Mouse (Mus musculus) gastrocnemius, postnatal 10 days (tissue): ENCODE measurements around the gene RPS10-NUDT3. TPM values are rescaled to one million over a fixed set of nuclear protein-coding genes. Genes with fewer than 3 reads are reported as not detected.
A peak's percentile ranks its signal among the peaks of the same experiment; 100 is the strongest.

ENCODE experiments used
- DNase-seq: peaks from one replicate; pipeline ENCODE4 v3.0.0; 2021; ENCODE audit warnings: mixed read lengths
- total RNA-seq, 2 experiments: library from RNA; stranded (reverse); gene quantifications; 2 replicates each; pipeline ENCODE4 v1.2.3; 2021

Gene RPS10-NUDT3
- total RNA-seq, 2 experiments from 2014 or later = not detected

DNA sequence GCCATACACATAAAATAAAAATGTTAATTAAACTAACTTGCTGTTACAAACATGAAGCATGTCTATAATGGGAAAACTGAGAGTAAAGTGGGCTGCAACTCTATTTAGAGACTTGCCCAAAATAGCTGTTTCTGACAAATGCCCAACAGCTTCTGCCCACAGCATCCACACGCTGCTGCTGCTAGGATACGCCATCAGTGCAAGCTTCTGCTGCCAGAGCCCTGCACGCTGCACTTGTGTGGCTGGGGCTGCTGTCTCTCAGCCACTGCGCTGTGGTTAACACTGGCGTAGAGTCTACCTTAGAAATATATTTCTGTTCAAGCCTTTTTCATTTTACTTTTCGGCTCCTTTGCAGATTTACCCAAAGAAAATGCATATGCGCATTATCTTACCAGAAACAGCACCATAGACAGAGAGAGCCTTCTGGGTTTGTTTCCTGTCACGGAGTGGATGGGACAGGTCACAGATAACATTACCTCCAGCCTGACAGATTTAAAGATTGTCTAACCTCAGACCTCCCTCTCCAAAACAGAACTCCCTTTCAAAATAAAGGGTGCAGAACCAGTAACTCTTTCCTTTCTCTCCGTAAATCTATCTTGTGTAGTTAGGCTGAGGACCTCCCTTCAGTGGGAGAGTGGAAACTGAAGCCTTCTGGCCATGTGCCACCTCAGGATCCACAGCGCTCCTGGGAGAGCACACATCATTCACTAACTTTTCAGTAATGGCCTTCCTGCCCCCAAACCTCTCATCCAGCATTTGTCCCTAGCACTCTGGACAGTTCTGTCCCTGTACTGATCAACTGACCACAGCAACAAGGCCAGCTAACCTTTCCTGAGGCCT is 24.1 kb downstream of the RPS10-NUDT3 start:
- DNase-seq = no peak

DNA sequence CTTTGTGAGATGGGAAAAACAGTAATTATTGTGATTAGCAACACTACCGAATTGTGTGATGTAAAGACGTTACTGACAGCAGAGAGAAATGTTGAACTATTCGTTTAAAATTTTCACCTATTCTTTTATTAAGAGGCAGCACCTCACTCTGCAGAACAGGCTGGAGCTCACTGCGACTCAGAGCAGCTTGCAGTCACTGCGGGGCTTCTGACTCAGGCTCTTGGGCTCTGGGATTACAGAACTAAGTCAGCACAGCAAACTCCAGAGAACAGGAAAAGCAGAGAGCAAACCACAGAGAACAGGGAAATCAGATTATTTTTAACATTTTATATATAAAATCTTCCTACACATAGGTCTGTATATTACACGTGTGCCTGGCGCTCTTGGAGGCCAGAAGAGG is 25.4 kb downstream of the RPS10-NUDT3 start:
- DNase-seq = no peak

DNA sequence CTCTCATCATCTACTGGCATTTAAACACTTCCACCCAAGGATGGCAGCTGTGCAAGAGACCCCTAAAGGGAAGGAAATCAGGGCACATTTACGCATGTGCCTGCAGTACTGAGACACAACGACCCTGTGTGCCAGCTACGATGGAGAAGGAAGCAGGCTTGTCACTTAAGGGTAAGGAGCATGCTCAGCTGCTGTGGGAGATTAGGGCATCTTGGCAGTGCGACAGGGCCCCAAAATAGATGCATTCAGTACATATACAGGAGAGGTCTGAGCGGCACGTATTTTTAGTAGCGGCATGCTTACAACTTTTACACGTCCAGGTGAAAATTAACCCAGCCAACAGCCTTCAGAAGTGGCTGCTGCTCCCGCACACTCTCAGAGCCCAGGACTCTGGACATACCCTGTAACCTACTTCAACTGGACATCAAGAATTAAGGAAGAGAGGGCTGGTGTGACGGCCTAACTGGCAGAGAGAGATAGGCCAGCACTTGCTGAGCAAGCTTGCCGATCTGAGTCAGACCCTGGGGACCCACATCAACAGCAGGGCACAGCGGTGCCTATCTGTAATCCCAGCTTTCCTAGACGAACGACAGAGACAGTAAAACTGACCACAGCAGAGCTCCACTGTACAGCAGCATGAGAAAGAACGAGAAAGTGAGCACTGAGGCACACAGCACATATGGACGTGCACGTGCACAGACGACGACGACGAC is 31.3 kb downstream of the RPS10-NUDT3 start:
- DNase-seq = peak; percentile 52

DNA sequence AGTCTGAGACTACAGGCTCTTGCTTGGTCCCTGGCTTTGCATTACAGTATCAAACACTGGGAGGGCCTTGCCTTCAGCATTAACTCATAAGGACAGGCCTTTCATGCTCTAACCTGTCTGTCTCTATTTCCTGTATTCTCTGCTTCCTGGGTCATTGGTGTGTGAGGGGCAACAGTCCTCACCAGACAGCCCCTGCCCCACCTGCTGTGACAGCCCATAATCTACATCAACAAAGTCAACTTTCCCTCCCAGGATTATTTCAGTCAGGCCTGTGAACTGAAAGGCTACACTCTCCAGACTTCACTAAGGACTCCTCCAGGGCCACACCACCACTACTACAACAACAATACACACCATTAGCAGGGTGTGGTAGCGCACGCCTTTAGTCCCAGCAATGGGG is 32.0 kb downstream of the RPS10-NUDT3 start:
- no peak for DNase-seq

DNA sequence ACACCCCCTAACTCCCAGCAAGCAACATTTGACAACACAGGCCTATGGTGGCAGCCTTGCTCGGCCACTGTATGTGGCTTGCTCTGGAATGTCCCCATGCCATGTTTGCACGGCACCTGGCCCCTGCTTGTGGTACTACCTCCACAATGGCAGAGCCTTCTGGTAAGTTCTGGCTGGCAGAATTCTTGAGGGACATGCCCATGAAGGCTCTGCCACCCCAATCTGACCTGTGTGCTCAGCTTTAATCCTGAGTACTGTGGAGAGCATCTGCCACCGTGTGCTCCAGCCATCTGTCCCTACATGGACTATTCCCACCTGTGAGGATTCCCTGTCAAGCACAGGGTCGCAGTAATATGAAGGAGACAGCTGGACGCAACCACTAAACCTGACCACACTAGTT is 34.2 kb downstream of the RPS10-NUDT3 start:
- no peak for DNase-seq

DNA sequence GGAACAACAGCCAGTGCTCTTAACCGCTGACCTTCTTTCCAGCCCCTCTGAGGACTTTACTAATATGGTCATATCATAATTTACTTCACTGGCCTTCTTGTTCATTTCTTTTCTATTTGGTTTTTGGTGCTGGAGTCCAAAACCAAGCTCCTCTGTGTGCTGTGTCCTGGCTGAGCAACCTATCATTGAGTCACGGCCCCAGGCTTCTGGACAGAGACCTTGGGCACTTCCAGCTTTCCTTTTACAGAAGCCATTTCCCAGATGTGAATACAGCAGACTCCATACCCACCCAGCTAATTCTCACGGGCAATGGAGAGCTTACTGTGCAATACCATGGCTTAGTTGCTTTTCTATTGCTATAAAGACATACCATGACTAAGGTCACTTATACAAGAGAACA is 34.7 kb downstream of the RPS10-NUDT3 start:
- DNase-seq = no peak

DNA sequence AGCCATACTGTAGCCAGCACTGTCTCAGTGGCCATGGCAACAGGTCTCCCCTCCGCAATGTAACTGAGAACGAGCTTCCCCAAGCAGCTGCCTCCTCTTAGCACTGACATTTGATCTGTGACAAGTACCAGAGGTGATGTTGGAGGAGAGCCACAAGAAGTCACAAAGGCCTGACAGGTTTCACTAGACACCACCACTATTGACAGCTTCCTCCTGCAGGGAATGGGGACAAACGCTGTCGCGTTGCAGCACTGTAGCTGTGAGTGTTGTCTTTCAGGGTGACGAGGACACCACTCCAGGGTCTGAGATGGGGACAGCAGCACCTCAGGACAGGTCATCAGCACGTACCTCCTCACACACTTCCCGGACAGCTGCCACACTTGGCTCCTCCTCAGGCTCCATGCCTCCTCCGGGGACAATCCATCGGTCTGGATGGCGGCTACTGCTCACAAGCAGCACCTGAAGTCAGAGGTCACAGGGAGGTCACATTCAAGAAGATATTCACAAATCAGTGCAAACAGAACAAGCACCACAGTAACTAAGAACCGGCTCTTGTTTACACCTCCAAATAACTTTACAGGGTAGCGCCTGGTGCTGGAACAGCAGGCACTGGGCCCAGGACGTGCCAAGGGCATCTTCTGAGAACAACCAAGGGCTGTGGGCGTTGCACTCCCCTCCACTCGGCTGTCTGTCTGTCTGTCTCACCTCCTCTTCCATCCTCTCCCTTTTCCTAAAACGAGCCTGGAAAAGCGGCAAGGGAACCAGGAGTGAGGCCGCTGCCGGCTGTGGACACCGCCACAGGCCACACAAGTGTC is 38.4 kb downstream of the RPS10-NUDT3 start:
- no peak for DNase-seq

DNA sequence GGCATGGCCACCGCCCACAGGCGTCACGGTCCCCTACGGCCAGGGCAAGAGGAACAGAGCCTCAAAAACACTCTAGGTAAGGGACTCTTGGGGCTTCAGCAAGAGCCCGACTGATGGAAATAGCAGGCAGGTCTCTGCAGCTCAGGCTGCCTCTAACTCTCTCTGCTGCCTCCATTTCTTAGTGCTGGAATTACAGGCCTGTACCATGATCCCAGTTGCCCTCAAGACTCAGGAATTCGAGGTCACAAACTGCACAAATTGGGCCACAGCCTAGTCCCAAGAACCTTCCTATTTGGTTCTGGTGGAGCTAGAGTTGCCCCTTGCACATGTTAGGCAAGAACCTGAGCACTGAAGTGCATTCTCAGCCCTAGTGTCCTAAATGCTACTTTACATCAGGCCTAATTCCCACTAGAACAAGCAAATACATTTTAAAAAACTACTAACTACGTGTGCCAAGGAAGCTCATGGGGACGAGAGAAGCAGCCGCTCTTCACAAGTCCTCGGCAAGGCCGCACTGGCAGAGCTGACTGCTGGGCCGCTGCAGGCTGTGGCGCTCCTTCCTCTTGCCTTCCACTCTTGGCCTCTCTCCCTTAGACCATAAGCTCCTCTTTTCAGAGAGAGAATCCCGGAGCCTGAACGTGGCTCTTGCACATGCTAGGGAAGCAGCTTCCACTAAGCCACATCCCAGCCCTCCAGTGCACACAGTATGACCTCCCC is 39.2 kb downstream of the RPS10-NUDT3 start:
- DNase-seq = no peak

DNA sequence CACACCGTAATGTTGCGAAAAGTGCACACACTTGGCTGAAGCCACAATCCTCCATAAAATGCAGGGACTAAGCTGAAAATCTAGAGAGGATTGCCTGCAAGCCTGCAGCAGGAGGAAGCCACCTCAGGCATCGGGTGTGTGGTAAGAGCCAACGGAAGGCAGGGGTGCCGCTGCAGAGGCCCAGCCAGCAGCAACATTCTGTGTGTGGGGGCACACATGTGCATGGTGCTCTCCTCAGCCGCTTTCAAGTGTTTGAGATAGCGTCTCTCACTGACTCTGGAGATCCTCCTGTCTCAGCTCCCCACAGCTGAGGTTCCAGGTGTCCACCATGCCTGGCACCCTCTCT is 42.5 kb downstream of the RPS10-NUDT3 start:
- no peak for DNase-seq

DNA sequence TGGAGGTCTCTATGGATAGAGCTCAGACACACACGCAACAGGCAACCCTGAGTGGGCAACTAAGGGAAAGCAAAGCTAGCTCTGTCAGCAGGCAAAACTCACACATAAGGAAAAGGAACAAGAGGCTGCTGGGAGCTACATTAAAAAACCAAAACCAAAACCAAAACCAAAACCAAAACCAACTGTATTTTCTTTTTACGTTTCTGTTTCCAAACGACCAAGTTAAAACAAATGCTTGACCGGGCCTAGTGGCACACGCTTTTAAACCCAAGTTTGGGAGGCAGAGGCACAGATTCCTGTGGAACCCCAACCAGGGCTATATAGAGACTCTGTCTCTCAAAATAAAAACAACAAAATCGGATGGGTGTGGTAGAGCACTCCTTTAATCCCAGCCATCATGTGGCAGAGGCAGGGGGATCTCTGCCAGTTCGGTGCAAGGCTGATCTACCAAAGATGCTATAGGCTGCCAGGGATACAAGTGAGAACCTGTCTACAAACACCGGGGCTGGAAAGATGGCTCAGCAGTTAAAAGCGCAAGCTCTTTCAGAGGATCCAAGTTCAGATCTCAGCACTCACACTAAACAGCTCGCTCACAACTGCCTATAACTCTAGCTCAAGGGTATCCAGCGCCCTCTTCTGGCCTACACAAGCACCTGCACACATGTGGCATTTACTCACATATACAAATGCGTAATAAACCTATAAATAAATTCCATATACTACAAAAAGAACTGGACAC is 43.0 kb downstream of the RPS10-NUDT3 start:
- no peak for DNase-seq

DNA sequence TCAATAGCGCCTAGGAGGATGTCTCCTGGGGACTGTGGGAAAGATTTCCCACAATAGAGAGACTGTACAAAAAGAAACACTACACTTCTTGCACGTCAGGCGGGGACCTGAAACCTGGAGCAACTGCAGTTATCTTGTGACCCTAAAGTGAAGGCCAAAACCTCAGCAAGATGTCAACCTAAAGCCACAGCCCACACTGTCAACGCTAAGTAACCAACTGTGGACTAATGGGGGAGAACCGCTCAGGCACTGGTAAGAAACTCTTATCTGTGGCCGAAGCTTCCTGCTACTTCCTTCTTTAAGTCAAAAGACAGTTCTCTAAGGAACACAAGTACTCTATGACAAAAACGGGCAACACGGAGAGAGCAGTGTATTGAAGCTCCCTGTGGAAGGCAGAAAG is 46.8 kb downstream of the RPS10-NUDT3 start:
- DNase-seq = no peak

DNA sequence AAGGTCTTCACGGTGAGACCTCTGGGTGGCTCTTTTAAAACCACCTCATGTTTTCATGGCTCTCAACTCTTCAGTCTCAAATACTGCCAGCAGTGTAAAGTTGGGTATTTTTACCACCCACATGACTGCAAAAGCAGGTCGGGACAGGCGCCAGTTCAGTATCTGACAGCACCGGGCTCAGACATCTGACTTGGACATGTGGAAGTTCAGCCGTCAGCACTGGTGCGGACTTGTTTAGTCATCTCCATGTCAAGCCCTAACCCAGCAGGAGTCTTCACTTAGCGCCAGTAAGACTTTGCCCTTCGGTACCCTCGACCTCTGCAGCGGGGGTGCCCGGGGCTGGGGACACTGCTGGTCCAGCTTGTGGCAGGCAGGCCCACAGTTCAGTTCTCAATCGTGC is 47.8 kb downstream of the RPS10-NUDT3 start:
- peak; percentile 58 for DNase-seq

DNA sequence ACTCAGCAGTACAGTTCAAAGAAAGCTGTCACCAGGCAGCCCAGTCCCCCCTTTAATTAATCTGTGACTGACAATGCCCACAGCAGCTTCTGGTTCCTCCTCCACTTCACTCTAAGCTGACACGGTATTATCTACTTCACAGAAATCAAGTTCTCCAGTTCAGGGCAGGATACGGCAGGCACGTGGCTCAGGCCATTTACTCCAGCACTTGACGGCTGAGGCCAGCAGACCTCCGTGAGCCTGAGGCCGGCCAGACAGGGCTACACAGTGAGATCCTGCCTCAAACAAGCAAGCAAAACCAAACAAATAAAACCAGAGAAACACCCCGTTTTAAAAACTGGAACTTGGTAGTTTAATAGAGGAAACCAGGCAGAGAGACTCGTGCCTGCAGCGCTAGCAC is 48.4 kb downstream of the RPS10-NUDT3 start:
- DNase-seq = no peak

DNA sequence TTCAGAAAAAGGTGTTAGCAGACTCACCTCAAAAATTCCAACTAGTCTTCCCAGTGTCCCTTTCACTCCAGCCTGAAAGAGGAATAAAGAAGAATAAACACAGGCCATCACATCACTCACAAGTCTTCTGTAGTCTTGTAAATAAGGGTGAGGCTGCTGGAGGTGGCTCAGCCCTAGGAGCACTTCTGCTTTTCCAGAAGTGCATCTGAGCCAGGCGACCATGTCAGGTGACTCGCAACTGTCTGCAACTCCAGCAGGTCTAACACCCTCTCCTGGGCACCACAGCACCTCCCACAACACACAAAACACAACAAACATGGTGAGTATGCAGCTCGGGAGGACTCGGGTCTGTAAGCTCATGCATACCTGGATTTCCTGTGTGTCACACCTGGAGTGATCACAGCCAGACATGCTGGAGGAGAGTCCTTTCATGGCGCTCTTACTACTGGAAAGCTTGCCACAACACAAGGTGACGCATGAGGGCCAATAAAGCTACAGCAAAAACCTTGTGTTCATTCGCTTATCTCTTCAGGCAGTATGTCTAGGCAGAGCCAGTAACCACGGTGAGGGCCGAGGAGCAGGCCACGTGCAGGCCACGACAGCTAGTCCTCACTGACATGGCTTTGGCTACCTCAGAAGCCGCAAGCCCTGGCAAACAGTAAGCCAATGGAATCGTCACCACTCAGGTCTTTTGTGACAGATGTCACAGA is 51.7 kb downstream of the RPS10-NUDT3 start:
- no peak for DNase-seq

DNA sequence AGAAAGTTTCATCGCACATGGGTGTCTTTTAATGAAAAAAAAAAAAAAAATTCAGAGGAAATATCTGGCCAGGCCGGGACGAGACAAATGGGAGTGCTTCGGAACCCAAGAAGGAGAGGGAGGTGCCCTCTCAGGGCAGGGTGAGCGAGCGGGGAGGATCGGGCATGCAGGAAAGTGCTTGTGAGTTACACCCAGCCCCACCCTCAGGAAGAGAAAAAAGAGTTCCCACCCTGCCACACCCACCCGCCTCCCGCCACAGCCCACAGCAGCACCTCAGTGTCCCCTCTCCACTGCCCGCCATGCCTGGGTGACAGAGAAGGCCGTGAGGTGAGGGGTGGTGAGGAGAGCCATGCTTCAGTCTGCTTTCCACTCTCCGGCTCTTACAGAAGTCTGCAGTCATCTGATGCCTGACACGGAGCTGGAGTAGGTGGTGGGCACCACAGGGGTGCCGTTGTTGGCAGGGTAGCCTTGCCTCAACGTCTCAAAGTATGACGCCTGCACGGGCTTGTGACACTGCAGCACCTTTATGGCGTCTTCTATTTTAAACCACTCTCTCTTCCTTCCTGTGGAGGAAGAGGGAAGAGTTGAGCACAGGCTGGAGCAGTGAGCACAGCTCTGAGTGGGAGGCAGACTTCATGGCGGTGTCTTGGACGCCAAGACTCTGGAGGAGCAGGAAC is 54.5 kb downstream of the RPS10-NUDT3 start:
- DNase-seq = no peak

DNA sequence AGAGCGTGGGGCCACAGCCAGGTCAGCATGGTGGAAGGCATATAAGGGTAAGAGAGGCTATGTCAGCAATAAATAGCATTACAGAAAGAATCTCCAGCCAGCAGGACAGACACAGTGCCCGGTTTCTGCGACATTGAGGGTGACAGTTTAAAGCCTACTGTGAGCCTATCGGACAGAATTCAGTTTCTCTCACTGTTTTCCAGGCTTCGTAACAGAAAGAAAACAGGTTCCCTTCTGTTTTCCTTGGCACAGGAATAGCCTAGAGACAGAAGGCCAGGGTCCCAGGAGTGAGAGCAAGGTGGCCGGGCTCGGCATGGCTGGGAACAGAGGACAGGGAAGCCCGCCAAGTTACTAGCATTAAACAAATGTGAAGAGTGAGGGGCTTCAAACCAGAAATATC is 55.2 kb downstream of the RPS10-NUDT3 start:
- no peak for DNase-seq

DNA sequence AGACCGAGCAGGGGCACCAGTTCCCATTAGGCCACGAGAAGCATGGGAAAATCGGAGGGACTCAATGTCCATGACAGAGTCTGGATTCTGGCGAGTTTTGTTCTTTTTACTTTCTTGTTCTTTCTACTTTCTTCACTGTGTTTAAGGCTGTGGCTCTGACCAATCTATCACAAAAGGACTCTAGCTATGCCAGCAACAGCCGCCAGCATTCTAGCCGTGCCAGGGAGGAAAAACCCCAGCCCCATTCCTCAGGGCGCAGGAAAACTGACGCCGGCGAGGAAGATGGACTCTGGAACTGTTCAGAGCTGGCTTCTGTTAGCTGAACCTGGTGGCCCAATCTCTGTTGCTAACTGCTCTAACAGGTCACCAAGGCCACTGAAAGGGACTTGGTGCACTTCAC is 56.5 kb downstream of the RPS10-NUDT3 start:
- no peak for DNase-seq

DNA sequence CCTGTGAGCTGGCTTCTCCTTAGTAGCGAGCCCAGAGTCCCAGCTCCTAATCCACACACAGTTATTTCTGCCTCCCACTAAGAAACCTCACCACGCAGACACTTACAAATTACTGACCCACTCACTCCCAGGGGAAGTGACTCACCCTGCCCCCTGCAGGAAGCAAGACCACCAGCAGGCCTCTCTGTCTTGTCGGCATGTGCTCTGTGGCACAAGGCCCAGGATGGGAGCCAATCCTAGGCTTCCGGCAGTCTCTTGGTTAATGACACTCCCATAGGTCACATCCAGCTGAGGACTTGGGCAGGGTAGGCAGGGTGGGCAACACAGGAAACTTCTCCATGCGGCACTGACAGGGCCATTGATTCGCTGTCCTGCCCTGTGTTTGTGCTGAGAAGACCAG is 57.6 kb downstream of the RPS10-NUDT3 start:
- no peak for DNase-seq

DNA sequence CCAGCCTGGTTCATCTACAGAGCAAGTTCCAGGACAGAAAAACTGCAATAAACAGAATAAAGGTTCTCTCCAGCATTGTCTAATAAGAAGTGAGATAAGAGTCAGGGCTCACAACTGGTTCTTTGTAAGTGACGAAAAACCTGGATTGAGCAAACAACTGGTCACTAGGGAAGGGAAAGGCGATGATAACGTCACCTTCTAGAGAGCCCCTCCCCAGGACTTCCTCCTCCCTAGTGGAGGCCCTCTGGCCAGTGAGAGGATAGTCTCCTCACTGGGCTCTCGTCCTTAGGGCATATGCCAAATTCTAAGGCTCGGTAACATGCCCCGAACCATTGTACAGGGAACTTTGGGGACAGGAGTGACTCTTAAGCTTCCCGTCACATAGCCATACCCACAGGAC is 59.0 kb downstream of the RPS10-NUDT3 start:
- no peak for DNase-seq

DNA sequence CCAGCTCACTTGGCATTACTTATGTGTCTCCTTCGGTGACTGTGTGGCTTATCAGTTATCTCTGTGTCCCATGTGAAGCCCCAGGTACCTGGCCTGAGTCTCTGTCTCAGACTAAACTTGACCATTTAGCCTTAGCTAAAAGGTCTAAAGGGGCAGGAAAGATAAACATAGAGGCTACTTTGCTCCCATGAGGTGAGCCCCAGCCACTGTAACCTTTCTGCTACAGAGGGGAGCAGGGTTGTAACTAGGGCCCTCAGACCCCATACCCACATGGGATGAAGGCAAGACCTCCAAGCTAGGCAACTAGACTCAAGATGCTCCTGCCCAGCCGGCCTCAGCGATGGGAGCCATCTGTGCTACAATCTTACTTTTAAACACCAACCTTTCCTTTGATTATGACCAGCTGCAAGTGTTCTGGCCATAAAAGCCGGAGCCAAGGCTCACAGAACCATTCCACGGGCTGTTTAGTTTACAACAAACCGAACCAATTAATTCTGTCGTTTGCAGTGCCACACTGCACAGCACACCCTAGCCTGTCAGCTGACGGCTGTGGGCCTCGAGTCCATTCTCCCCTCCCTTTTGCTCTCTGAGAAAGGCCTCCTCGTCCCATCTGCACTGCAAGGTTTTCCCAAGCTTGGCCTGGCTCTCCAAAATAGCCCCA is 59.8 kb downstream of the RPS10-NUDT3 start:
- DNase-seq = no peak
